8 mouse cellular contexts compared by ENCODE assay signal in genomic region chr5:3596399-3596766, GRCm38 (mm10). TPM values are rescaled to one million over a fixed set of nuclear protein-coding genes. Genes with fewer than 3 reads are reported as not detected.
A peak's percentile ranks its signal among the peaks of the same experiment; 100 is the strongest.
DNase-seq lines count a peak whose midpoint lies in the region; ATAC-seq and TF ChIP-seq lines count a peak whose summit lies in the region.

Gene Rbm48, minus strand, starts transcription at chr5:3596585.

- peak within 1 kb of the TSS; percentile 79 for H3K4me2 ChIP-seq in CH12.LX (ENCODE audit: insufficient read depth, low read depth, poor library complexity, severe bottlenecking)
- H3K4me2 ChIP-seq in heart, embryonic 14.5 days (ENCODE audit: low read length): peak within 1 kb of the TSS; percentile 98
- peak within 1 kb of the TSS; percentile 75 for H3K4me2 ChIP-seq in liver, embryonic 12.5 days
- peak within 1 kb of the TSS; percentile 66 for H3K4me2 ChIP-seq in stomach, embryonic 14.5 days (replicated peaks; ENCODE audit: low read depth, low read length)

- dilution Hi-C loops in CH12.LX (cut with MboI; ENCODE audit: extremely low pct_ligation_motif_present, extremely low pct_unique_long_range_greater_than_20kb, low sequenced_read_pairs): no loop called here

- no peak for TF ChIP-seq EP300 in CH12.LX (IDR thresholded peaks at IDR 0.05; ENCODE audit: low read length)

- ATAC-seq in heart, embryonic 14.5 days (ENCODE audit: insufficient number of reproducible peaks, insufficient read depth, low FRiP score, low read depth): peak; percentile 74
- ATAC-seq in liver, embryonic 12.5 days: peak; percentile 71
- peak; percentile 85 for ATAC-seq in stomach, embryonic 14.5 days (ENCODE audit: insufficient number of reproducible peaks, insufficient read depth, low FRiP score, low read depth)

- TF ChIP-seq POLR2A in CH12.LX (IDR thresholded peaks at IDR 0.05; ENCODE audit: low read depth, low read length): no peak

- WGBS in forebrain, embryonic 10.5 days: under 1% methylated on average over 31 of the region's 31 CpGs
- WGBS in heart, embryonic 14.5 days: 0% methylated on average over 30 of the region's 31 CpGs
- WGBS in liver, embryonic 12.5 days (ENCODE audit: insufficient replicate concordance): under 1% methylated on average over 31 of the region's 31 CpGs
- WGBS in stomach, embryonic 14.5 days: 0% methylated on average over 31 of the region's 31 CpGs

- peak; percentile 27 for TF ChIP-seq RAD21 in CH12.LX (IDR thresholded peaks at IDR 0.05; ENCODE audit: low read depth, low read length)

- H3K9me3 ChIP-seq in CH12.LX (replicated peaks; ENCODE audit: low read length): no peaks in the 10 kb centered on the region
- no peaks in the 10 kb centered on the region for H3K9me3 ChIP-seq in forebrain, embryonic 10.5 days
- no peaks in the 10 kb centered on the region for H3K9me3 ChIP-seq in heart, embryonic 14.5 days (ENCODE audit: control insufficient read depth, low read length)
- no peaks in the 10 kb centered on the region for H3K9me3 ChIP-seq in liver, embryonic 12.5 days (replicated peaks)
- no peaks in the 10 kb centered on the region for H3K9me3 ChIP-seq in stomach, embryonic 14.5 days (ENCODE audit: control insufficient read depth, low read depth, low read length)

- H3K27ac ChIP-seq in CH12.LX (ENCODE audit: insufficient read depth, low read depth): peak within 1 kb of the TSS; percentile 57
- H3K27ac ChIP-seq in forebrain, embryonic 10.5 days: peak within 1 kb of the TSS; percentile 85
- H3K27ac ChIP-seq in heart, embryonic 14.5 days (replicated peaks in 1 of 2; ENCODE audit: control insufficient read depth in 1 of 2, insufficient read depth in 1 of 2, low read depth in 2 of 2, low read length in 2 of 2): peak within 1 kb of the TSS; percentile 73 to 78
- peak within 1 kb of the TSS; percentile 63 for H3K27ac ChIP-seq in liver, embryonic 12.5 days
- peak within 1 kb of the TSS; percentile 56; the same call in 1 of the 2 replicates for H3K27ac ChIP-seq in stomach, embryonic 14.5 days (ENCODE audit: low read length)

- peak within 1 kb of the TSS; percentile 96 to 99 (median 97) for H3K4me3 ChIP-seq in CH12.LX (replicated peaks in 1 of 3; ENCODE audit: low read depth in 2 of 3, low read length in 2 of 3, poor library complexity in 1 of 3)
- peak within 1 kb of the TSS; percentile 87 for H3K4me3 ChIP-seq in forebrain, embryonic 10.5 days
- H3K4me3 ChIP-seq in heart, embryonic 14.5 days (ENCODE audit: control insufficient read depth in 1 of 2, insufficient read depth in 1 of 2, low read depth in 1 of 2, low read length in 2 of 2): peak within 1 kb of the TSS; percentile 91 to 98
- peak within 1 kb of the TSS; percentile 78 for H3K4me3 ChIP-seq in liver, embryonic 12.5 days
- H3K4me3 ChIP-seq in stomach, embryonic 14.5 days (ENCODE audit: low read depth, low read length): peak within 1 kb of the TSS; percentile 84

- H3K9ac ChIP-seq in CH12.LX (ENCODE audit: insufficient read depth, low read depth): peak within 1 kb of the TSS; percentile 76
- peak within 1 kb of the TSS; percentile 84 for H3K9ac ChIP-seq in heart, embryonic 14.5 days (ENCODE audit: low read length)
- H3K9ac ChIP-seq in liver, embryonic 12.5 days: peak within 1 kb of the TSS; percentile 74
- H3K9ac ChIP-seq in stomach, embryonic 14.5 days (replicated peaks; ENCODE audit: low read depth, low read length): peak within 1 kb of the TSS; percentile 41; the same call in 1 of the 2 replicates

- no peaks in the 10 kb centered on the region for H3K27me3 ChIP-seq in CH12.LX (replicated peaks)
- no peaks in the 10 kb centered on the region for H3K27me3 ChIP-seq in forebrain, embryonic 10.5 days (ENCODE audit: poor library complexity, severe bottlenecking)
- no peaks in the 10 kb centered on the region for H3K27me3 ChIP-seq in heart, embryonic 14.5 days (ENCODE audit: control insufficient read depth, insufficient read depth, low read length)
- H3K27me3 ChIP-seq in liver, embryonic 12.5 days (replicated peaks): no peaks in the 10 kb centered on the region
- no peaks in the 10 kb centered on the region for H3K27me3 ChIP-seq in stomach, embryonic 14.5 days (ENCODE audit: control insufficient read depth, insufficient read depth, low read length)

- TF ChIP-seq CTCF in CH12.LX (conservative IDR thresholded peaks at IDR 0.05 in 1 of 2, IDR thresholded peaks at IDR 0.05 in 1 of 2; ENCODE audit: low read depth in 2 of 2, low read length in 2 of 2): peak in 1 of 2 experiments; percentile 58; a peak in 3 of 4 replicates

- DNase-seq in CH12.LX (ENCODE audit: extremely low read depth): peak; percentile 71
- DNase-seq in c-Kit-positive CD71-negative TER-119-negative erythroid progenitor cells, embryonic 14.5 days (ENCODE audit: low read depth): peak; percentile 58
- DNase-seq in forebrain, embryonic 10.5 days (ENCODE audit: extremely low spot score, low spot score): peak; percentile 67
- DNase-seq in kidney, postnatal 14 days: peak; percentile 88
- DNase-seq in natural killer cell, adult 2 months (ENCODE audit: low spot score in 2 of 2): peak; percentile 56 to 81

- peaks cover 0 to 18% of the 10 kb centered on the region in 2 experiments; a peak in 2 of 4 replicates for H3K4me1 ChIP-seq in CH12.LX (ENCODE audit: control insufficient read depth in 1 of 2, insufficient read depth in 2 of 2)
- peaks cover 19% of the 10 kb centered on the region for H3K4me1 ChIP-seq in forebrain, embryonic 10.5 days
- peaks cover 3 to 18% of the 10 kb centered on the region in 2 experiments; a peak in 3 of 4 replicates for H3K4me1 ChIP-seq in heart, embryonic 14.5 days (ENCODE audit: control insufficient read depth in 2 of 2, insufficient read depth in 2 of 2, low read length in 2 of 2)
- peaks cover 25% of the 10 kb centered on the region for H3K4me1 ChIP-seq in liver, embryonic 12.5 days
- peaks cover 7% of the 10 kb centered on the region for H3K4me1 ChIP-seq in stomach, embryonic 14.5 days (ENCODE audit: control insufficient read depth, insufficient read depth, low read length)

- H3K79me2 ChIP-seq in CH12.LX (replicated peaks; ENCODE audit: control insufficient read depth, extremely low read depth, insufficient read depth, poor library complexity, severe bottlenecking): peaks cover 20% of the 10 kb centered on the region

- H3K36me3 ChIP-seq in CH12.LX (replicated peaks in 1 of 2; ENCODE audit: control insufficient read depth in 1 of 2, insufficient read depth in 1 of 2, low read length in 1 of 2): peaks cover 6 to 32% of the 10 kb centered on the region in 2 experiments
- peaks cover 9% of the 10 kb centered on the region for H3K36me3 ChIP-seq in forebrain, embryonic 10.5 days (replicated peaks)
- H3K36me3 ChIP-seq in heart, embryonic 14.5 days (ENCODE audit: control insufficient read depth, insufficient read depth, low read length): peaks cover 2% of the 10 kb centered on the region
- peaks cover 21% of the 10 kb centered on the region for H3K36me3 ChIP-seq in liver, embryonic 12.5 days
- H3K36me3 ChIP-seq in stomach, embryonic 14.5 days (ENCODE audit: control insufficient read depth, insufficient read depth, low read length): peaks cover 1% of the 10 kb centered on the region; the same call in 1 of the 2 replicates

- in situ Hi-C loops in CH12.LX (cut with MboI; ENCODE audit: low pct_ligation_motif_present, low pct_unique_long_range_greater_than_20kb, low sequenced_read_pairs): no loop called here

TF ChIP-seq in CH12.LX, 34 proteins besides CTCF, POLR2A, EP300 and RAD21:
- TF ChIP-seq SMC3 (IDR thresholded peaks at IDR 0.05; ENCODE audit: low read depth, low read length) (peak; percentile 36), MAZ (IDR thresholded peaks at IDR 0.05; ENCODE audit: low read depth, low read length) (no peak), MYC (IDR thresholded peaks at IDR 0.05; ENCODE audit: low read depth, low read length) (0 out of 2 replicates have a peak, but pooled peaks have one; percentile 4), MEF2A (IDR thresholded peaks at IDR 0.05; ENCODE audit: borderline replicate concordance, low read depth, low read length) (no peak), USF2 (conservative IDR thresholded peaks at IDR 0.05; ENCODE audit: low read depth, low read length) (peak; percentile 45; the same call in 1 of the 2 replicates), USF1 (IDR thresholded peaks at IDR 0.05; ENCODE audit: low read depth, low read length) (peak; percentile 63), CHD2 (IDR thresholded peaks at IDR 0.05; ENCODE audit: low read length) (peak; percentile 49; the same call in 1 of the 2 replicates), MAX (IDR thresholded peaks at IDR 0.05; ENCODE audit: low read length) (0 out of 2 replicates have a peak, but pooled peaks have one; percentile 8), RCOR1 (conservative IDR thresholded peaks at IDR 0.05; ENCODE audit: low read depth, low read length) (no peak), NELFE (IDR thresholded peaks at IDR 0.05; ENCODE audit: low read depth, low read length) (0 out of 2 replicates have a peak, but pooled peaks have one; percentile 2)
TF ChIP-seq in CH12.LX: peak in this region for 7.

RNA-seq across cellular contexts. Expression of gene Rbm48, which starts in this region (rescaled TPM):
- total RNA-seq in CH12.LX (2012; rRNA removed) (8.4 and 8.7 TPM in 2 replicates), CH12.LX (2014; rRNA removed) (15.9 and 17.8 TPM in 2 replicates)
- polyA plus RNA-seq in CH12.LX (2012; ENCODE audit: insufficient read length, low read depth): 11.5 and 14.2 TPM in 2 replicates
- polyA plus RNA-seq in forebrain, embryonic 10.5 days (2016; fragmentation: Nextera tagmentation; extraction: Ambion mirVana): 14.3 and 15.7 TPM in 2 replicates
- polyA plus RNA-seq in heart, embryonic 14.5 days (2014; fragmentation: Nextera tagmentation; extraction: Ambion mirVana): 9.2 and 10.0 TPM in 2 replicates
- 8.4 and 9.0 TPM in 2 replicates for polyA plus RNA-seq in liver, embryonic 12.5 days (2016; fragmentation: Nextera tagmentation; extraction: Ambion mirVana)
- 16.9 and 17.3 TPM in 2 replicates for polyA plus RNA-seq in stomach, embryonic 14.5 days (2014; fragmentation: Nextera tagmentation; extraction: Ambion mirVana)

Comparison
In these comparisons a context has a peak if more than half of its experiments do, and no peak if none do; other contexts are left out.
1. Peak in every context shown above with its lines: DNase-seq, ATAC-seq, H3K4me3 ChIP-seq and H3K27ac ChIP-seq.